Mouse (Mus musculus): ENCODE measurements at regions not wholly inside any gene's neighbourhood (a gene's known extent, or its start where the extent isn't known, plus 50 kb on each side); places are given as distances from the start of the nearest gene placed in this dataset.
"Not testable (repeated sequence)": the region's sequence is repeated elsewhere in the genome, so short reads cannot be mapped to it uniquely, and the experiment has no call there.

- 75% methylated on average over 1 of the region's 1 CpGs for WGBS
Observed at GRCm38 (mm10) chr15:25216375-25216774, 197.2 kb downstream of the Basp1 start.

GRCm38 (mm10) chr15:25202097-25202496 is 211.5 kb downstream of the Basp1 start:
- Histone ChIP-seq H3K4me2 (replicated peaks; ENCODE audit: low read depth, low read length) (no peak overlapping the region), H3K4me1 (ENCODE audit: insufficient read depth, low read depth, low read length) (no peaks in the 10 kb centered on the region), H3K36me3 (ENCODE audit: insufficient read depth, low read length) (no peaks in the 10 kb centered on the region), H3K9me3 (ENCODE audit: low read length) (no peaks in the 10 kb centered on the region), H3K9ac (replicated peaks; ENCODE audit: low read depth) (no peak overlapping the region), H3K27ac (ENCODE audit: low read length) (no peak overlapping the region), H3K4me3 (ENCODE audit: low read depth, low read length) (no peak overlapping the region), H3K27me3 (replicated peaks; ENCODE audit: insufficient read depth, low read length) (no peaks in the 10 kb centered on the region)
- TF ChIP-seq CTCF (IDR thresholded peaks at IDR 0.05) (no peak), EP300 (IDR thresholded peaks at IDR 0.05) (no peak)
- DNase-seq (ENCODE audit: low spot score) (no peak), ATAC-seq (no peak)
- WGBS, result 75% methylated on average over 3 of the region's 3 CpGs

More at GRCm38 (mm10) chr15:25216375-25216774, 197.2 kb downstream of the Basp1 start:
- Histone ChIP-seq H3K4me2 (replicated peaks; ENCODE audit: low read depth, low read length) (no peak overlapping the region), H3K4me1 (ENCODE audit: insufficient read depth, low read depth, low read length) (no peaks in the 10 kb centered on the region), H3K27ac (ENCODE audit: low read length) (no peak overlapping the region), H3K9me3 (ENCODE audit: low read length) (no peaks in the 10 kb centered on the region), H3K4me3 (ENCODE audit: low read depth, low read length) (no peak overlapping the region), H3K36me3 (ENCODE audit: insufficient read depth, low read length) (no peaks in the 10 kb centered on the region), H3K9ac (replicated peaks; ENCODE audit: low read depth) (no peak overlapping the region), H3K27me3 (replicated peaks; ENCODE audit: insufficient read depth, low read length) (no peaks in the 10 kb centered on the region)
- no peak for ATAC-seq
- no peak for DNase-seq (ENCODE audit: low spot score)
- no peak for TF ChIP-seq EP300 (IDR thresholded peaks at IDR 0.05)
- TF ChIP-seq CTCF (IDR thresholded peaks at IDR 0.05), result no peak

- H3K27me3 ChIP-seq (replicated peaks; ENCODE audit: insufficient read depth, low read length); H3K4me1 ChIP-seq (ENCODE audit: insufficient read depth, low read depth, low read length); H3K27ac ChIP-seq (ENCODE audit: low read length); H3K4me3 ChIP-seq (ENCODE audit: low read depth, low read length); H3K4me2 ChIP-seq (replicated peaks; ENCODE audit: low read depth, low read length); ATAC-seq; H3K9ac ChIP-seq (replicated peaks; ENCODE audit: low read depth); H3K36me3 ChIP-seq (ENCODE audit: insufficient read depth, low read length); H3K9me3 ChIP-seq (ENCODE audit: low read length); DNase-seq (ENCODE audit: low spot score): not testable (repeated sequence)
- WGBS, result 90% methylated on average over 23 of the region's 23 CpGs
Observed at GRCm38 (mm10) chr15:25200249-25200648, 213.3 kb downstream of the Basp1 start.

- H3K9ac ChIP-seq (replicated peaks; ENCODE audit: low read depth), result no peak overlapping the region
- WGBS, result 44% methylated on average over 2 of the region's 2 CpGs
- no peaks in the 10 kb centered on the region for H3K27me3 ChIP-seq (replicated peaks; ENCODE audit: insufficient read depth, low read length)
- DNase-seq (ENCODE audit: low spot score), result no peak
- H3K27ac ChIP-seq (ENCODE audit: low read length), result no peak overlapping the region
- TF ChIP-seq EP300 (IDR thresholded peaks at IDR 0.05) (no peak), CTCF (IDR thresholded peaks at IDR 0.05) (no peak)
- H3K4me2 ChIP-seq (replicated peaks; ENCODE audit: low read depth, low read length), result no peak overlapping the region
- ATAC-seq, result no peak
- H3K4me3 ChIP-seq (ENCODE audit: low read depth, low read length), result no peak overlapping the region
- no peaks in the 10 kb centered on the region for H3K4me1 ChIP-seq (ENCODE audit: insufficient read depth, low read depth, low read length)
- H3K36me3 ChIP-seq (ENCODE audit: insufficient read depth, low read length), result no peaks in the 10 kb centered on the region
- no peaks in the 10 kb centered on the region for H3K9me3 ChIP-seq (ENCODE audit: low read length)
Observed at GRCm38 (mm10) chr15:25187881-25188326, 225.7 kb downstream of the Basp1 start.

GRCm38 (mm10) chr15:25172755-25173154 is 240.8 kb downstream of the Basp1 start:
- no peak overlapping the region for H3K4me3 ChIP-seq (ENCODE audit: low read depth, low read length)
- WGBS, result 48% methylated on average over 6 of the region's 6 CpGs
- no peaks in the 10 kb centered on the region for H3K4me1 ChIP-seq (ENCODE audit: insufficient read depth, low read depth, low read length)
- no peaks in the 10 kb centered on the region for H3K9me3 ChIP-seq (ENCODE audit: low read length)
- TF ChIP-seq EP300 (IDR thresholded peaks at IDR 0.05), result no peak
- no peak for TF ChIP-seq CTCF (IDR thresholded peaks at IDR 0.05)
- H3K27me3 ChIP-seq (replicated peaks; ENCODE audit: insufficient read depth, low read length), result no peaks in the 10 kb centered on the region
- H3K9ac ChIP-seq (replicated peaks; ENCODE audit: low read depth), result no peak overlapping the region
- no peak overlapping the region for H3K4me2 ChIP-seq (replicated peaks; ENCODE audit: low read depth, low read length)
- ATAC-seq (no peak), DNase-seq (ENCODE audit: low spot score) (no peak)
- H3K36me3 ChIP-seq (ENCODE audit: insufficient read depth, low read length), result no peaks in the 10 kb centered on the region
- no peak overlapping the region for H3K27ac ChIP-seq (ENCODE audit: low read length)

- ATAC-seq (no peak), DNase-seq (ENCODE audit: low spot score) (no peak)
- Histone ChIP-seq H3K9ac (replicated peaks; ENCODE audit: low read depth) (no peak overlapping the region), H3K4me3 (ENCODE audit: low read depth, low read length) (no peak overlapping the region), H3K27me3 (replicated peaks; ENCODE audit: insufficient read depth, low read length) (no peaks in the 10 kb centered on the region), H3K36me3 (ENCODE audit: insufficient read depth, low read length) (no peaks in the 10 kb centered on the region), H3K4me2 (replicated peaks; ENCODE audit: low read depth, low read length) (no peak overlapping the region), H3K27ac (ENCODE audit: low read length) (no peak overlapping the region), H3K4me1 (ENCODE audit: insufficient read depth, low read depth, low read length) (no peaks in the 10 kb centered on the region), H3K9me3 (ENCODE audit: low read length) (no peaks in the 10 kb centered on the region)
- 55% methylated on average over 1 of the region's 1 CpGs for WGBS
- TF ChIP-seq CTCF (IDR thresholded peaks at IDR 0.05), result no peak
- no peak for TF ChIP-seq EP300 (IDR thresholded peaks at IDR 0.05)
Observed at GRCm38 (mm10) chr15:25146371-25146770, 267.2 kb downstream of the Basp1 start.

- H3K9ac ChIP-seq (replicated peaks; ENCODE audit: low read depth), result no peak overlapping the region
- no peak overlapping the region for H3K4me2 ChIP-seq (replicated peaks; ENCODE audit: low read depth, low read length)
- no peaks in the 10 kb centered on the region; the same call in 1 of the 2 replicates for H3K4me1 ChIP-seq (ENCODE audit: insufficient read depth, low read depth, low read length)
- H3K27me3 ChIP-seq (replicated peaks; ENCODE audit: insufficient read depth, low read length), result no peaks in the 10 kb centered on the region
- WGBS, result 89% methylated on average over 1 of the region's 1 CpGs
- H3K9me3 ChIP-seq (ENCODE audit: low read length), result no peaks in the 10 kb centered on the region
- ATAC-seq (no peak), DNase-seq (ENCODE audit: low spot score) (no peak)
- TF ChIP-seq EP300 (IDR thresholded peaks at IDR 0.05) (no peak), CTCF (IDR thresholded peaks at IDR 0.05) (0 out of 2 replicates have a peak, but pooled peaks have one; percentile 3)
- no peak overlapping the region for H3K4me3 ChIP-seq (ENCODE audit: low read depth, low read length)
- H3K36me3 ChIP-seq (ENCODE audit: insufficient read depth, low read length), result no peaks in the 10 kb centered on the region
- H3K27ac ChIP-seq (ENCODE audit: low read length), result no peak overlapping the region
Observed at GRCm38 (mm10) chr15:25144228-25144627, 269.3 kb downstream of the Basp1 start.
